Mouse (Mus musculus) c-Kit-negative CD71-positive TER-119-positive erythroid progenitor cells, embryonic 14.5 days (primary cell): ENCODE measurements around the gene Col15a1.

Source experiments
- DNase-seq: peaks from one replicate; pipeline ENCODE4 v3.0.0-alpha.2; 2013; ENCODE audit warnings: low read depth, low spot score

Gene Col15a1

GRCm38 (mm10) chr4:47207969-47208420, at the start of gene Col15a1:
Gene Col15a1, plus strand, starts transcription at chr4:47208161.
- no peak for DNase-seq

- no peak for DNase-seq
Observed at GRCm38 (mm10) chr4:47161103-47161755, 46.7 kb upstream of the Col15a1 start.

GRCm38 (mm10) chr4:47161756-47162587, 46.0 kb upstream of the Col15a1 start:
- DNase-seq, result no peak

- DNase-seq, result no peak
Observed at GRCm38 (mm10) chr4:47172314-47172713, 35.6 kb upstream of the Col15a1 start.

GRCm38 (mm10) chr4:47177101-47177500, 30.9 kb upstream of the Col15a1 start:
- no peak for DNase-seq

GRCm38 (mm10) chr4:47178261-47178961, 29.6 kb upstream of the Col15a1 start:
- no peak for DNase-seq

- no peak for DNase-seq
Observed at GRCm38 (mm10) chr4:47179535-47179934, 28.4 kb upstream of the Col15a1 start.

- DNase-seq, result no peak
Observed at GRCm38 (mm10) chr4:47184058-47184661, 23.8 kb upstream of the Col15a1 start.

GRCm38 (mm10) chr4:47186514-47186913, 21.4 kb upstream of the Col15a1 start:
- no peak for DNase-seq

GRCm38 (mm10) chr4:47196173-47196572, 11.8 kb upstream of the Col15a1 start:
- no peak for DNase-seq

- DNase-seq, result no peak
Observed at GRCm38 (mm10) chr4:47203643-47204042, 4.3 kb upstream of the Col15a1 start.

GRCm38 (mm10) chr4:47205846-47206245, 2.1 kb upstream of the Col15a1 start:
- DNase-seq, result no peak

GRCm38 (mm10) chr4:47208421-47208991, 545 bp downstream of the Col15a1 start:
- DNase-seq, result no peak

- no peak for DNase-seq
Observed at GRCm38 (mm10) chr4:47209466-47209865, 1.5 kb downstream of the Col15a1 start.

GRCm38 (mm10) chr4:47218828-47219227, 10.9 kb downstream of the Col15a1 start:
- DNase-seq, result no peak

GRCm38 (mm10) chr4:47219393-47219792, 11.4 kb downstream of the Col15a1 start:
- DNase-seq, result no peak

- no peak for DNase-seq
Observed at GRCm38 (mm10) chr4:47220544-47220943, 12.6 kb downstream of the Col15a1 start.

GRCm38 (mm10) chr4:47222146-47222545, 14.2 kb downstream of the Col15a1 start:
- no peak for DNase-seq

GRCm38 (mm10) chr4:47225920-47226319, 18.0 kb downstream of the Col15a1 start:
- DNase-seq, result no peak

- no peak for DNase-seq
Observed at GRCm38 (mm10) chr4:47227101-47227500, 19.1 kb downstream of the Col15a1 start.

GRCm38 (mm10) chr4:47227756-47228155, 19.8 kb downstream of the Col15a1 start:
- no peak for DNase-seq
